Mouse (Mus musculus) gastrocnemius, postnatal 36 days (tissue): ENCODE results near the gene Mob3b. TPM values are rescaled to one million over a fixed set of nuclear protein-coding genes. Genes with fewer than 3 reads are reported as not detected.

Experiments
- DNase-seq, 2 experiments: peaks; one replicate each; pipeline ENCODE4 v3.0.0; 2022
- intact Hi-C: fragments of 180-260 bp; cut with DNase I; formaldehyde crosslinking; loops from one replicate; pipeline ENCODE4 v1.15.1; 2025
- total RNA-seq, 2 experiments: library from RNA; stranded (reverse); gene quantifications; 2 replicates each; pipeline ENCODE4 v1.2.3; 2021

The Mob3b gene
- total RNA-seq, 2 experiments from 2014 or later, result 0.38 to 1.1 TPM

GRCm38 (mm10) chr4:35151756-35152155 lies 5.5 kb downstream of the Mob3b start, which contains the start of gene Ifnk:
Gene Ifnk, plus strand, starts transcription at chr4:35152056.
- intact Hi-C loops, result no loop called here
- no peak for DNase-seq

DNA sequence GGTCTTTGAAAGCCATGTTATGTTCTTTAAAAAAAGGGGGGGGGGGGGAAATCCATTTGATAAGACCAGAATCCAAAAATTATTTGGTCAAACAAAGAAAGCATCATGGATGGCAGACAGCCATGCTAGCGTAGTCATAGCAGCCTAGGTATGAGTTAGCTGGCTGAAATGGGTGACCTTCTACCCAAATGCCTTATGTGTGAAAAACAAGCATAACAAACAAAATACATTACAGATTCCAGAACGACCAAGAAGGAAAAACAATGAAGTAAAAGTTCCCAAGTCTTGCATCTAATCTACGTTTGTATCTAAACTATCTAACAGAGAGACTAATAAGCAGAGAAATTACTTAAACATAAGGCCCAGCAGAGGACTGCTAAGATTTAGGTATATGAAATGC lies 6.6 kb downstream of the Mob3b start:
- intact Hi-C loops, result no loop called here
- no peak for DNase-seq

DNA sequence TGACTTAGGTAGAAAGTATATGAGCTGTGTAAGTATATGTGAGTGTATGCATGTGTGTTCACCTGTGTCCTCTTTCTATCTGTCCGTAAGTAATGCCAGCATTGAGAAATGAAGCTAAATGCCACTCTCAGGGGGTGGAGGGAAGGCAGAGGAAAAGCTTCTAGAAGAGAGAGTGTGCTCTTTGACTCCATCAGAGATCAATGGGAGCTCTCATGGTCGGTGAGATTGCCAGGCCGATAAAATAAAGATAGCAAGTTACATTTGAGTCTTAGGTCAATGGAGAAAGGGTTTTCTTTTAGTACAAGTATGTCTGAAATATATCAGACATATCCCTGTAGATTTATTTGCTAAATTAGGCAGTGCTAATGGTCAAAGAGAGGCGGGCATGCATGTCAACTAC lies 9.0 kb downstream of the Mob3b start:
- DNase-seq, result no peak
- intact Hi-C loops, result no loop called here

- intact Hi-C loops, result no loop called here
- no peak for DNase-seq
Observed at GRCm38 (mm10) chr4:35146597-35146996, 10.7 kb downstream of the Mob3b start.

GRCm38 (mm10) chr4:35145726-35146125 lies 11.6 kb downstream of the Mob3b start:
- no peak for DNase-seq
- intact Hi-C loops, result no loop called here

DNA sequence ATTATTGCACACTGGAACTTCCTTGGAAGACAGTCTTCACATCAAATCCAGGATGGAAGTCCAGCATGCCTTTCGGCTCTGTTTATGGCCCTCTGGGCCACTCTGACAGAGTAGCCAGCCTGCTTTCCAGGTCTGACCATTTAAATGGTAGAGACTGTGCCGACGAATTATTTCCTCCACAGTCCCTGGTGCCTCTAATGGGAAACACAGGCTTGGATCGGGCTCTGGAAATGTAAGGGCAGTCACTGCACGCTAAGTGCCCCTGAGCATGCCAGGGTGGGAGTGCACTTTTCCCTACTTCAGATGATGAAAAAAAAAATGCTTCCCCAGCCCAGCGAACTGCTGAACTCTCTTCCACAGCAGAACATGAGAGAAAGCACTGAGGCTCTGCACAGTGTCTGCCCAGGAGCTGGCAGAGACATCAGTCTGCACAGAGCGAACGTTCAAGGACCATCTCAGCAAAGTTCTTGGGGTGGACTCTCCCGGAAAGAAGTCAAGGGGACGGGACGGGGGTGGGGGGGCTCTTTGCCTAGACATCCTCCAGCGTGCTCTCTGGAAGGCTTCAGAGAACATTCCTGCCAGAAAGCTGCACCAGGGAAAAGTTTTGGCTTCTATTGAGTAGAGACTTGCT lies 13.7 kb downstream of the Mob3b start:
- intact Hi-C loops, result no loop called here
- DNase-seq, result no peak

DNA sequence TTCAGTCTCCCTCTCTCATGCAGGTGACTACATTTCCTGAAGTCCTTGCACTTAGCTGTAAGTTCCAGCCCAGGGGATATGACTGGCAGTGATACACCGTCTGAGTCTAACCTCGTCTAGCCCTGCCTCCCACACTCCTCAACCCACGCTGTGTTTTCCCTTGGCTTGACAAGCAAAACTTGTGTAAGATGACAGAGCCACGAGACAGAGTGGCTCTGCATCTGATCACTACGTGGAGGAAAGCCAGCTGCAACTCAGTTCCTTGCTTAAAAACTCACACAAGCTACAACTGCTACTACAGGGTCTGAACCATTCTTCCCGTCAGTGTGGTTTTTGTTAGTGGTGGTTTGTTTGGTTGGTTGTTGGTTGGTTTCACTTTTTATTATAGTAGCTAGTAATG lies 17.0 kb downstream of the Mob3b start:
- DNase-seq, result no peak
- intact Hi-C loops, result no loop called here

- intact Hi-C loops, result no loop called here
- no peak for DNase-seq
Observed at GRCm38 (mm10) chr4:35138077-35138476, 19.2 kb downstream of the Mob3b start.

DNA sequence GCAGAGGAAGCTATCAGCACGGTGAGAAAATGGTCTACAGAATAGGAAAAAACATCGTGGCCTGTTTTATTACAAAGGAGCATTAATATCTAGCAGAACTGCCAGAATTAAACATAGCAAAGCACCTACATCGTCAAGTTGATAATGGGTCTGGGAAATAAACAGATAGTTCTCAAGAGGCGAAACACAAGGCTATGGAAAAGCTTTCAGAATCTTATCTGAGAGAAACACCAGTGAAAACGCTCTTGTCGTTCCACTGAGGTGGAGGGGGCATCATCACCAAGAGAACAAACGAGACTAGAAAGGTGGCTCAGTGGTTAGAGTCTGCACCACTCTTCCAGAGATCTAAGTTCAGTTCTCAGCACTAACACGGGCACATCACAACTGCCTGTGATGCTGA lies 20.3 kb downstream of the Mob3b start:
- DNase-seq, result no peak
- intact Hi-C loops, result no loop called here

GRCm38 (mm10) chr4:35135806-35136205 lies 21.5 kb downstream of the Mob3b start:
- intact Hi-C loops, result no loop called here

DNA sequence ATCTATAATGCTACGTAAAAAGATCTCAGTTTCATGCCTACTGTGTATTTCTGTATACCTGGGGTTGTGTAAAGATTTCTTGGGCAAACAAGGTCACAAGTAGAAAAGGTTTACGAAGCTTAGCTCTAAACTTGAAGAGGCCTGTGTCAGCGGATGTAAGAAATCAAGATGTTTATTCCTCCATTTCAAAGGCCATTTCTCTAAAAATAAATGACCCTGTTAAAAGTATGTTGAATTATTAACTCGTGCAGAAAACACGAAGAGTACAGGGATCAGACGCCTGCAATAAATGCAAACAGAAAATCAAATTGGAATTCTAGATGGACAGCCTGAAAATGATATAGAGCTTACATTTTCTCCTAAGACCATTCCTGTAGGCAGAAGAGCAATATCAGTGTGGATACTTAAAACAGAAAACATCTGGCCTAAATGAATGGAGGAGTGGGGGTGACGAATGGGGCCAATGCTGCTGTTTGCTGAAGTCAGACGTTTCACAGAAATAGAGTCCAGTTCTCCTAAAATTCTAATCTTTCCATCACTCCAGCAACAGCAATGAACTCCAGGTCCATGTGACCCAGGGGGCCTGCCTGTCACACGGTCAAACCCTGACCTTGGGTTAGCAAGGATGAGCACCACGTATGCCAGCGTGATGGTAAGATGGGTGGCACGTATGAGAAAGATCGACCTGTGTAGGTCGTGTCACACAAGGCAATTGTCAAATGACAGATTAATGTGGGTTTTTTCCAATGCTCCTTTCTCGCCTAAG lies 22.3 kb downstream of the Mob3b start:
- intact Hi-C loops, result no loop called here
- DNase-seq, result no peak

More at GRCm38 (mm10) chr4:35135806-35136205, 21.5 kb downstream of the Mob3b start:
- DNase-seq, result no peak

- DNase-seq, result no peak
- intact Hi-C loops, result no loop called here
Observed at GRCm38 (mm10) chr4:35133411-35133810, 23.9 kb downstream of the Mob3b start.

DNA sequence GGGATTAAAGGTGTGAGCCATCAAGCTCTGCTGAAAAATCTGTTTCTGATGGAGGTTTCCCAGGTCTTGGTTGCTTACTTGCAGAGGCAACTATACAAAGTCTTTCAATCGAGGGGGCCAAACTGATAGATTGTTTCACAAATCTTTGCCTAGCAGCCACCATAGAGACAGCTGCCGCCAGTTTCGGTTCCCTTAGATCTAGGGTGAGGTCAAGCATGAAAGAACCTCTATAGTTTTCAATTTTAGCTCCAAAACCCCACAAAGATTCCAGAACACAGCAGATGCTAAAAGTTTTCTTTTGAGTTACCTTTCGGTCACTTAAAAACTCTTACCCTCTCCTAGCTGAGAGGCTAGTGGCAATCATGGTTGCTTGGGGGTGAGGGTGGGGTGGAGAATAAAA lies 25.7 kb downstream of the Mob3b start:
- intact Hi-C loops, result no loop called here
- no peak for DNase-seq

GRCm38 (mm10) chr4:35130411-35130948 lies 26.8 kb downstream of the Mob3b start:
- no peak for DNase-seq
- intact Hi-C loops, result no loop called here

- intact Hi-C loops, result no loop called here
- no peak for DNase-seq
Observed at GRCm38 (mm10) chr4:35127759-35128158, 29.5 kb downstream of the Mob3b start.

- intact Hi-C loops, result no loop called here
- DNase-seq, result no peak
Observed at GRCm38 (mm10) chr4:35126776-35127175, 30.5 kb downstream of the Mob3b start.

- intact Hi-C loops, result no loop called here
- no peak for DNase-seq
Observed at GRCm38 (mm10) chr4:35125299-35125777, 31.9 kb downstream of the Mob3b start.

DNA sequence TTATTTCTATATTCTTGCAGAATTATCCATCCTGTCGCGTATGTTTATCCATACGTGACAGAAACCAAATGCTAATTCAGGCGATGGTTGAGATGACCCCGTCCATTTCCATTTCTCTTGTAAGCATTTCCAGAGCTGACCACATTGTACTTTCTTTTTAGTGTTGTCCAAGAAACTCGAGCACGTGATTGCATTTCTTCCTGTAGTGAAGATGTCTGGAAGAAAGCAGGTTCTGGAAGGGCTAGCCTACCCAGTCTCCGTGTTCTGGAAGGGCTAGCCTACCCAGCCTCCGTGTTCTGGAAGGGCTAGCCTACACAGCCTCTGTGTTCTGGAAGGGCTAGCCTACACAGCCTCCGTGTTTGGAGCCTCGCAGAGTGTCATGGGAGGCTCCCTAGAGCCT lies 33.3 kb downstream of the Mob3b start:
- DNase-seq, result no peak
- intact Hi-C loops, result no loop called here

GRCm38 (mm10) chr4:35123087-35123486 lies 34.2 kb downstream of the Mob3b start:
- DNase-seq, result no peak
- intact Hi-C loops, result no loop called here

GRCm38 (mm10) chr4:35121060-35121459 lies 36.2 kb downstream of the Mob3b start:
- DNase-seq, result no peak
- intact Hi-C loops, result no loop called here

GRCm38 (mm10) chr4:35120575-35120974 lies 36.7 kb downstream of the Mob3b start:
- intact Hi-C loops, result no loop called here
- no peak for DNase-seq

- intact Hi-C loops, result no loop called here
- DNase-seq, result no peak
Observed at GRCm38 (mm10) chr4:35120159-35120558, 37.1 kb downstream of the Mob3b start.
